Mouse (Mus musculus) gastrocnemius, adult 8-10 months (tissue): Measurements from ENCODE around the gene Clec2i. TPM values are rescaled to one million over a fixed set of nuclear protein-coding genes. Genes with fewer than 3 reads are reported as not detected.
"Not testable (repeated sequence)": the region's sequence is repeated elsewhere in the genome, so short reads cannot be mapped to it uniquely, and the experiment has no call there.

Experiments
- DNase-seq, 2 experiments: peaks; one replicate each; pipeline ENCODE4 v3.0.0; 2022; ENCODE audit warnings: low spot score in 2 of 2
- total RNA-seq, 4 experiments: library from RNA; stranded (reverse); gene quantifications; 2 replicates each; pipeline ENCODE4 v1.2.4; 2022

Clec2i gene
- not detected for total RNA-seq

- DNase-seq: not testable (repeated sequence)
Observed at GRCm38 (mm10) chr6:128887091-128887790, at the start of gene Clec2i. Gene Clec2i (plus strand): TSS chr6:128887588.

GRCm38 (mm10) chr6:128838342-128839265 lies 48.8 kb upstream of the Clec2i start:
- DNase-seq: peak; percentile 83 to 87

DNA sequence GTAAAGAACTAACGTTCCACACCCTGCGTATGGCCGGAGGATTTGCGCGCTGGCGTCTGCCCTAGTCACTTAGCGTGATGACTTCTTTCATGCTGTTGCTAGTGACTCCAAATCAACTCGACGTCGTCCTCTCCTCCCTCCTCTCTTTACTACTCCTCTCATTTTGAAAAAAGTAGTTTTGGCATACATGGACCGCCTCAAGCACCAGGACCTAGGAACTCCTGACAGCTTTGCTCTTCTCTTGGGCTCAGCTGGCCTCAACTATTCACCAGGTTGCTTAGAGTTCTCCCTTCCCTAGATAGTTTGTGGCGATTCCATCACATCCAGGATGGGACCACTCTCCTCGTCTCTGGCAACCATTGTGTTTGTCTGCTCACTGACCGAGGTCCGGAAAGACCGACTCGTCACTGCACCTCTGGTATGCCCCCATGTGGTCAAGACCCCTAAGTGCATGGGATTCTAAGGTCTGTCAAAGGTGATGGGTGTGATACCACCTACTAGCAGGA lies 48.1 kb upstream of the Clec2i start:
- DNase-seq: peak; percentile 81

- DNase-seq: no peak
Observed at GRCm38 (mm10) chr6:128839921-128840320, 47.5 kb upstream of the Clec2i start.

DNA sequence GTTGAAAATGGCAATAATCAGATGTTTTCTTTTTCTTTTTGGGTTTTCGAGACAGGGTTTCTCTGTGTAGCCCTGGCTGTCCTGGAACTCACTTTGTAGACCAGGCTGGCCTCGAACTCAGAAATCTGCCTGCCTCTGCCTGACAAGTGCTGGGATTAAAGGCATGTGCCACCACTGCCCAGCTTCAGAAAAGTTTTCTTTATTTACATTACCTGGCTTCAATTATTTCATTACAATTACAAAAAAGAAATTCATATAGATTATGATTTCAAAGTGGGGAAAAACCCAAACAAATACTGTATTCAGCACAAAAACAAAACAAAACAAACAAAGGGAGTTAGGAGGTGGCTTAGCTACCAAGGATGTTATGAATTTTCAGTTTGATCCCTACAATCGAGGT lies 46.7 kb upstream of the Clec2i start:
- not testable (repeated sequence) for DNase-seq

DNA sequence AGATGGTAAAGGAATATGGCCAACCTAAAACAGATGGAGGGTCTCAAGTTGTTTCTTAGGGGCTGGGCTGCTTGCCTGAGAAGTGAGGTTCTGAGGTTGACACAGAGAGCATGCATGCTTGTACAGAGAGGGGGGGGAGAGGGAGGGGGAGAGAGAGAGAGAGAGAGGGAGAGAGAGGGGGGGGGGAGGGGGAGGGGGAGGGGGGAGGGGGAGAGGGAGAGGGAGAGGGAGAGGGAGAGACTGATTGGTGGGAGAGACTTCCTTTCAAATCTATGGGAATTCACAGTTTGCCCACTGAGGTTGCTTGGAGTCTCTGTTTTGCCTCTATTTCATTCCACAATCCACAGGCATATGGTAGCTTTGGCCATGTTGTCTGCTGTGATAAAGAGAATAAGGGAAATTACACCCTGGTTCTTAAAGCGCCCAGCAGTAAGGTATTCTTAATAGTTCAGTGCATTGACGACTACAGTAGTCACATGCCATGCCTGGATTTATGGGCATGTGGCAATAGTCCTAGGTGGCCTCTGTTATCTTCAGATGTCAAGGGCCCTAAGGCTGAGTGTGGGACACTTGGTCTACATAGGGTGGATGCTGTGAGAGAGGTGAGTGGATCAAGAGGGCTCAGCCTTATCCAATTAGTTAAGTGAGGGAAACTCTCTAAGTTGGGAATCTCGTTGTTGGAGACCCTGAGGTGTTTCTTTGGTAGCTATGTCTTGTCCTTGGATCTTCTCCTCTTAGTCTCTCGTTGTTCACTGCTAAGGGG lies 45.9 kb upstream of the Clec2i start:
- DNase-seq: no peak

- no peak for DNase-seq
Observed at GRCm38 (mm10) chr6:128842356-128842944, 44.9 kb upstream of the Clec2i start.

DNA sequence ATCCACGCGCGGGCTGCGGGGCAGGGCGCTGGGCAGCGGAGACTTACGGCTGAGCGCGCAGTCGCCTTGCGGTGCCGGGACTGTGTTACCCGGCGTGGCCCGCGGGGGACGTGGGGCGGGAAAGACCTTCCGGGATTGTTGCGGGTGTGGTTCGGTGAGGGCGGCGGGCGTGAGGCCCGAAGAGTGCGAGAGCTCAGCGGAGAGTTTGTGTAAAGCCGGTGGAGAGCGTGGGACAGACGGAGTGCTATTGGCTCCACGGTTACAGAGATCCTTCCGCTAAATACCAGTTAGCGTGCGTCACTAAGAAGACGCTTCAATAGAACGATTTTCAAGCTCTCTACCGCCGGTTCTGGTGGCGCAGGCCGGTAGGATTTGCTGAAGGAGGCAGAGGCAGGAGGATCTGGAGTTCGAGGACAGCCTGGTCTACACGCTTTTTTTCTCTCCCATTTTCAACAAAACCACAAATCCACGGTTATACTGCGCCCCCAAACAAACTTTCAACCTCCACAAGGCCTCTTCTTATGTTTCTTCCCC lies 44.4 kb upstream of the Clec2i start:
- peak; percentile 82 to 87 for DNase-seq

DNA sequence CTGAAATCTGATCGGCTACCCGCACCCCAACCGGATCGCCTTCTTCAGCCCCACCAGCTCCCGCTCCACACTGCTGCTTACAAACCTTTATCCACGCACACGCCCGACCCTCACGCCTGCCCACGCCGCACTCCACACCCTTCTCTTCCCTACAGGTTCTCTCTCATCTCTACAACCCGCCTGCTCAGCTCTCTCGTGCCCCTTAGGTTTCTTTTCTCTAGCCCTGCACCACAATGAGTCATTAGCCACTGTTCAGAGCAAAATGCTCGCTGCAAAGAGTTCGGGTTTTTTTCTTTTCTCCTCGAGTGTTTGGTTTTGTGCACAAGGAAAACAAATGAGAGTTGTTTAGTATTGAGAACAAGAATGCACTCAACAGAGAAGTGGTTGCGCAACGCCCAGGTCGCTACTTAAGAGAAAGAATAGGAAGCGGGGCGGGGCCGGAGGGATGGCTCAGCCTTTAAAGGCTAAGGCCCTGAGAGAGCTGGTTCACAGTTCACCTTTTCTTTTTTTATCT lies 43.9 kb upstream of the Clec2i start:
- DNase-seq: peak; percentile 47

GRCm38 (mm10) chr6:128844131-128844530 lies 43.3 kb upstream of the Clec2i start:
- DNase-seq: no peak

DNA sequence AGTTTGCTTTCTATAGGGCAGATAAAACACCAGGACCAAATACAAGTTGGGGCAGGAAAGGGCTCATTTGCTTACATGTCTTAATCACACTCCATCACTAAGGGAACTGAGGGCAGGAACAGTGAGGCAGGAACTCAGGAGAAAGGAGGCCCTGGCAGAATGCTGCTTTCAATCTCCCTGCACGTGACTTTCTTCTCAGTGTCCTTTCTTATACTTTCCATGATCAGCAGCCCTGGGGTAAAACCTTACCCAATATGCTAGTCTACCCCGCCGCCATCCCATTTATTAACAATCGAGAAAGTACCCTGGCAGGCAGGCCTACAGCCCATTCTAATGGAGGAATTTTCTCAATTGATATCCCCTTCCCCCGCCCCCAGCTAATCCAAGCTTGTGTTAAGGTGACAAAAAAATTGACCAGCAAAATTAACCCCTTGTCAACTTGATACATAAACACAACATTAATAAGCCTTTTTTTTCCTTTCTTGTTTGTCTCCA lies 42.8 kb upstream of the Clec2i start:
- DNase-seq: no peak

GRCm38 (mm10) chr6:128845319-128845979 lies 41.9 kb upstream of the Clec2i start:
- peak; percentile 86 to 87 for DNase-seq

GRCm38 (mm10) chr6:128845998-128846542 lies 41.3 kb upstream of the Clec2i start:
- DNase-seq: no peak

DNA sequence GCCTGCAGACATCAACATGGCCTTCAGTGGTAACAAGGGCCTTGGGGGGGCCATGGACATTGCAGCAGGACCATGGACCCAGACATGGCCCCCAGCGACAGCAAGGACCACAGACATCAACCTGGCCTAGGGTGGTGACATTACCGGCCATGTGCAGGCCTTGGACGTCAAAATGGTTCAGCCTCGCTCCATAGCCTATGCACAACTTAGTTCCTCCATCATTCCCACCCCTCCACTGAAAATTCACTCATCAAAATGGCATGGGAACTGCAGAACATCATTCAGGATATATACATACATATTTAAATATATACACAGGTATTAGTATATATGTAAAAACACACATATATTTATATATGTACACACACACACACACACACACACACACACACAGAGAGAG lies 40.0 kb upstream of the Clec2i start:
- DNase-seq: no peak

GRCm38 (mm10) chr6:128849902-128850301 lies 37.5 kb upstream of the Clec2i start:
- DNase-seq: peak in 1 of 2 experiments; percentile 20

DNA sequence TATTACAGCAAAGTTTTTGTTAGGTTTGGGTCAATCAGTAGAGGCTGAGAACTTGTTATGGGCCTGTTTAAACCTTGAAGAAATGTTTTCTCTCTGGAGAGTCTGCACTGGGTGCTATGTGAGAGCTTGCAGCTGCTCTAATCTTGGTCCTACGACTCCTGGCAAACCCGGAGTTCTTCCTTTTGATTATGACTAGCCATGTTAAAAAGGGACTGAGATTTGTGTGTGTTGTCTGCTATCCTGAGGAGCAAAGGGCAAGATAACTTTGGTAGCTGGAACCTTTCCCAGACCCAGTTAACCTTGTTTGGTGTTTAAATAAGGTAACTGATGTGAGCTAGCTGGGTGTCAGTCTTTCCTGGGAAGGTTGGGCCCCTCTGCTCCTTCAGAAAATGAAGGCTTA lies 36.7 kb upstream of the Clec2i start:
- DNase-seq: no peak

GRCm38 (mm10) chr6:128851151-128851550 lies 36.2 kb upstream of the Clec2i start:
- DNase-seq: no peak

DNA sequence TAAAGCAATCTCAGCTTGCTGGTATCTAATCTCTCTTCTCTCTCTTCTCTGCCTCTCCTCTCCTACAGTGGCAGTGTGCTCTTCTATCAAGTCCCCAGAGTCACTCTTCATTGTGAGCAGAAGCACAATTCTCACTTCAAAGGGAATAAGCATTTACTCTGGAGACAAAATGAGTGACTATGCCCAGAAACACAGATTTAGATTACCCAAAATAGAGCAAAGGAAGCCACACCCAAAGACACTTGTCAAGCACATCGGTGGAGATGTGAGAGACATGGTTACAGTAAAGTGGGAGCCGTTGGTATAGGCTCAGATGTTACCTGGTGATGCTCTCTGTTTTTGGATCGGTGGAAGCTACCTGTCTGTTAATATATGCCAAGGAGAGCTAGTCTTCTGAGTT lies 34.6 kb upstream of the Clec2i start:
- DNase-seq: no peak

- DNase-seq: peak in 1 of 2 experiments; percentile 17
Observed at GRCm38 (mm10) chr6:128854024-128854820, 33.2 kb upstream of the Clec2i start.
